Mouse (Mus musculus) gastrocnemius, adult 2 months (tissue): ENCODE results near the gene Tmprss9. TPM values are rescaled to one million over a fixed set of nuclear protein-coding genes. Genes with fewer than 3 reads are reported as not detected.

Experiments used
- DNase-seq: peaks from one replicate; pipeline ENCODE4 v3.0.0; 2022
- H3K27ac ChIP-seq: fragments of 200-600 bp; 2 replicates; pipeline ENCODE4 v1.8.1; 2022; ENCODE audit warnings: mild to moderate bottlenecking
- H3K4me3 ChIP-seq: fragments of 200-600 bp; 2 replicates; pipeline ENCODE4 v1.8.1; 2022; ENCODE audit warnings: mild to moderate bottlenecking, moderate library complexity
- CTCF ChIP-seq: fragments of 200-600 bp; IDR thresholded peaks from 2 replicates; pipeline ENCODE4 v1.8.1; 2022; ENCODE audit warnings: antibody characterized with exemption, mild to moderate bottlenecking, moderate library complexity
- intact Hi-C: fragments of 180-260 bp; cut with DNase I; formaldehyde crosslinking; loops from one replicate; pipeline ENCODE4 v1.15.1; 2025
- total RNA-seq, 2 experiments: library from RNA; stranded (reverse); gene quantifications; 2 replicates each; pipeline ENCODE4 v1.2.3; 2021

Gene Tmprss9
- total RNA-seq, 2 experiments from 2014 or later, result 0.08 TPM; not detected in 1

GRCm38 (mm10) chr10:80913364-80914011 lies 41.8 kb downstream of the Tmprss9 start:
- H3K4me3 ChIP-seq, result no peak overlapping the region
- intact Hi-C loops, result no loop called here
- peak overlapping the region; percentile 89 for H3K27ac ChIP-seq
- TF ChIP-seq CTCF, result no peak
- peak; percentile 70 for DNase-seq

DNA sequence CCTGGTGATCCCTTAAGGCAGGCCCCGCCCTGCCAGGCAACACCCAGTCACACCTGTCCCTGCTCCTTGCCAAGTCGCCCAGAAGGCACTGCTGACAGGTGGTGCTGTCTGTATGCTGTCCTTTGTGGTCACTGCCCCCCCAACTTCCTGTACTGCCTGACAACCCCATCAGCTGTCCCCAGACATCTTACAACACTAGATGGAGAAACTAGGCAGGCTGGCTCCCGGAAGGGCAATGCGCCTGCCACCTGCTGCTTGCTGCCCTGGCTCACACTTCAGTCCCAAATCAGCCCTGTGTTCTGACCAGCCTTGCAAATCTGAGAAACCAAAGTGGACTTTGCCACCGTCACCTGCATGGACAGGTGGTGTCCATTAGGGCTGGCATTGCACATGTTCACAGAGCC lies 42.6 kb downstream of the Tmprss9 start:
- DNase-seq, result peak; percentile 83
- H3K4me3 ChIP-seq, result no peak overlapping the region
- peak overlapping the region; percentile 89 for H3K27ac ChIP-seq
- TF ChIP-seq CTCF, result peak; percentile 13; the same call in 1 of the 2 replicates
- intact Hi-C loops, result no loop called here

GRCm38 (mm10) chr10:80915260-80915659 lies 43.6 kb downstream of the Tmprss9 start:
- Histone ChIP-seq H3K4me3 (no peak overlapping the region), H3K27ac (no peak overlapping the region)
- no peak for TF ChIP-seq CTCF
- intact Hi-C loops, result no loop called here
- no peak for DNase-seq

DNA sequence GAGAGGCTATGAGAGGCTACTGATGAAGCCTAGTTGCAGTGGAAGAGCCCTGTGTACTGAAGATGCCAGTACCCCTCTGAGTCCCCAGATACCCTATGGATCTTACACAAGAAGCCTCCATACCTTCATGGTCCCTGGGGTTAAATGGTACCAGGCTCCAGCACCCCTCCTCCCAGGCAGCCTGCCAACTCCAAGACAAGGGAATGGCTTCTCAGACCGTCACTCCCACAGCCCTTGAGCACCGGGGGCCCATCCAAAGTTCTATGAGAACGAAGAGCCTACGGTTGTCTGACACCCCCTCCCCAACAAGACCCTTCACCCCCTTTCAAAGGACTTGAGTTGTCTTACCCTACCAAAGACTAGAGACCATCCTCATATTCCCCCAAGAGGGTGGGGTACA lies 44.1 kb downstream of the Tmprss9 start:
- DNase-seq, result no peak
- intact Hi-C loops, result no loop called here
- TF ChIP-seq CTCF, result no peak
- no peak overlapping the region for H3K4me3 ChIP-seq
- H3K27ac ChIP-seq, result no peak overlapping the region

DNA sequence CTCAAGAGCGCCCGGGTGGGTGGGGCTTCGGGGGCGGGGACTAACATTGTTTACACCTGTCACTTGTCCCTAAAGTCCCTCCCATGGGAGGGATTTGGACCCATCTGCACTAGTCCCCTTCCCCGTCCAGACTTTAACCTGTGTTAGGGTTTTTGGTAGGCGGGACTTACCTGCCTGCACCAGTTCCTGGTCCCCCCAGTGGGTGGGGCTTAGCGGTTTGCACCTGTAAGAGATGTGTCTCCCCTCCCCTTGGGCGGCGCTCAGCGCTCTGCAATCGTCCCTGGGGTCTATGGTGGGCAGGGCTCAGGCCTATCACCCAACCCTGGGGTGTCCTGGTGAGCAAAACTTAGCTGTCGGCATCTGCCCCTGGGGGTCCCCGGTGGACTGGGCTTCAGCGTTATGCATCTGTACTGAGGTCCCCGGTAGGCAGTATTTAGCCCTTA lies 45.7 kb downstream of the Tmprss9 start:
- Histone ChIP-seq H3K4me3 (peak overlapping the region; percentile 95), H3K27ac (peak overlapping the region; percentile 84)
- no peak for TF ChIP-seq CTCF
- intact Hi-C loops, result no loop called here
- DNase-seq, result no peak

DNA sequence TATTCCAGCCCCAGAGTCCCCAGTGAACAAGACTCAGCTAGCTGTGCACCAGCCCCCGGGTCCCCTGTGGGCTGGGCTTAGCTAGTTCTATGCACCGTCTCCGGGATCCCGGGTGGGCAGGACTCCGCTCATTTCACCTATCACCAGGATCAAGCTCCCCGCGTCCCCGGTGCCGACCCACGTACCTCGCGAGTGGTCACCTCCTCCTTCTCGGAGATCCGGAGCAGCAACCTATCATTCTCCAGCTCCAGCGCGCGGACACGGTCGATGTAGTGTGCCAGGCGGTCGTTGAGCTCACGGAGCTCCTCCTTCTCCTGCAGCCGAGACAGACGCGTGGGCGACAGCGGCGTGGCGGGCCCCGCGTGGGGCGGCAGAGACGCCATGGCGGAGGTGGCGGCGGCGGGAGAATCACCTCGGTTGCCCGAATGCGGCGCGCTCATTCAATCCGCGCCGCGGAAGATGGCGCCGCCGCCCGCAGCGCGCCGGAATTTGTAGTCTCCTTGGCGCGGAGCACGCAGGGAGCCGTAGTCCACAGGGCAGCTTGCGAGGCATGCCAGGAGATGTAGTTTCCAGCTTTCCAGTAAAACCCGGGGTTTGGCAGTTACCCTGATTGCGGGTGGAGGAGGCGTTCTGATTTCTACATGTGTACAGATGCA lies 46.3 kb downstream of the Tmprss9 start, which contains the start of gene Lmnb2:
Gene Lmnb2, minus strand, starts transcription at position 467 of the 656 bp plus-strand sequence.
- DNase-seq, result peak; percentile 84
- peak within 1 kb of the TSS; percentile 95 for H3K4me3 ChIP-seq
- intact Hi-C loops, result no loop called here
- peak within 1 kb of the TSS; percentile 84 for H3K27ac ChIP-seq
- no peak; the same call in 1 of the 2 replicates for TF ChIP-seq CTCF

DNA sequence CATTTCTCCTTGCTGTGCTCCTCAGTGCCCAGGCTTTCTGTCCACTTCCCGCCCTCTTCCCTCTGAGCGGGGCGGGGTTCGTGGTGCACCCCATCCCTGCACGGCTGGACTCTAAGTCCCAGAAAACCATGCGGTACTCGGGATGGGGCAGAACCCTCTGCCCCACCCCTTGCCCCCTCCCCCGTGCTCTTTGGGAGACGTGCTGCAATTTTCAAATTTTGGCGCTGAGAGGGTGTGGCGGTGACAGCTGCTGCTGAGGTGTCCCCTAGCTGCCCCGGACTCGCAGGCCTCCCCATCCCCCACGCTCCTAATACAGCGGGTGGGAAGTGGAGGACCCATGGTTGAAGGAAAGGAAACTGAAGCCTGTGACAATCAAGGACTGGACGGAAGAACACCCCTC lies 50.3 kb downstream of the Tmprss9 start:
- DNase-seq, result peak; percentile 72
- intact Hi-C loops, result loop anchor here (10.0 kb wide), 2 partner anchors 163 to 253 kb away; partner anchors contain the start of gene Eef2
- no peak for TF ChIP-seq CTCF
- peak overlapping the region; percentile 35; the same call in 1 of the 2 replicates for H3K27ac ChIP-seq
- H3K4me3 ChIP-seq, result peak overlapping the region; percentile 65

GRCm38 (mm10) chr10:80925472-80925871 lies 53.8 kb downstream of the Tmprss9 start:
- no peak for DNase-seq
- intact Hi-C loops, result loop anchor here (10.0 kb wide), 2 partner anchors 159 to 249 kb away; partner anchors contain the start of gene Eef2

GRCm38 (mm10) chr10:80928586-80929298 lies 57.1 kb downstream of the Tmprss9 start:
- TF ChIP-seq CTCF, result peak; percentile 83
- intact Hi-C loops, result loop anchor here (1.0 to 10.0 kb wide), 5 partner anchors 27 to 246 kb away; partner anchors contain the start of gene Eef2
- Histone ChIP-seq H3K4me3 (peak overlapping the region; percentile 88), H3K27ac (peak overlapping the region; percentile 95)
- peak; percentile 94 for DNase-seq

More at GRCm38 (mm10) chr10:80925472-80925871, 53.8 kb downstream of the Tmprss9 start:
- Histone ChIP-seq H3K27ac (no peak overlapping the region), H3K4me3 (no peak overlapping the region)
- no peak for TF ChIP-seq CTCF

- Histone ChIP-seq H3K4me3 (peak within 1 kb of the TSS; percentile 88), H3K27ac (peak within 1 kb of the TSS; percentile 96)
- TF ChIP-seq CTCF, result no peak
- intact Hi-C loops, result loop anchor here (1.0 to 10.0 kb wide), 4 partner anchors 26 to 245 kb away; partner anchors contain the start of gene Eef2
- DNase-seq, result peak; percentile 100
Observed at GRCm38 (mm10) chr10:80929299-80930226, 57.9 kb downstream of the Tmprss9 start, which contains the start of gene Gadd45b. Gadd45b (plus strand) TSS chr10:80930073.

GRCm38 (mm10) chr10:80930361-80931152 lies 58.9 kb downstream of the Tmprss9 start:
- intact Hi-C loops, result no loop called here
- Histone ChIP-seq H3K27ac (peak overlapping the region; percentile 96), H3K4me3 (peak overlapping the region; percentile 88)
- peak; percentile 77 for DNase-seq
- TF ChIP-seq CTCF, result no peak
